Mouse (Mus musculus) kidney, embryonic 14.5 days (tissue): ENCODE results near the gene Nkiras2. TPM values are rescaled to one million over a fixed set of nuclear protein-coding genes. Genes with fewer than 3 reads are reported as not detected.

Experiments used
- ATAC-seq: fragments of 200-750 bp; cut with Nextera tagmentation; 2 replicates; pipeline ENCODE4 v1.8.0; 2017; ENCODE audit warnings: moderate number of reproducible peaks, mild to moderate bottlenecking, moderate TSS enrichment, moderate library complexity; ENCODE audit not compliant: low FRiP score, low TSS enrichment
- H3K27ac ChIP-seq: fragments of 300-500 bp; sonication (generic); 2 replicates; pipeline ENCODE4 v1.5.1; 2014; ENCODE audit warnings: low read depth, mild to moderate bottlenecking, low read length, moderate library complexity, mixed read lengths
- H3K27me3 ChIP-seq: fragments of 300-500 bp; sonication (generic); 2 replicates; pipeline ENCODE4 v1.6.1; 2014; ENCODE audit warnings: mild to moderate bottlenecking, low read length; ENCODE audit not compliant: control insufficient read depth, insufficient read depth
- H3K36me3 ChIP-seq: fragments of 300-500 bp; sonication (generic); 2 replicates; pipeline ENCODE4 v1.6.1; 2014; ENCODE audit warnings: low read length, mixed read lengths; ENCODE audit not compliant: control insufficient read depth, insufficient read depth
- H3K4me1 ChIP-seq: fragments of 300-500 bp; sonication (generic); 2 replicates; pipeline ENCODE4 v1.6.1; 2014; ENCODE audit warnings: low read length, mixed read lengths; ENCODE audit not compliant: control insufficient read depth, insufficient read depth
- H3K4me2 ChIP-seq: fragments of 300-500 bp; sonication (generic); replicated peaks from 2 replicates; pipeline ENCODE4 v1.6.1; 2014; ENCODE audit warnings: low read depth, mild to moderate bottlenecking, low read length
- H3K4me3 ChIP-seq: fragments of 300-500 bp; sonication (generic); 2 replicates; pipeline ENCODE4 v1.5.1; 2014; ENCODE audit warnings: mild to moderate bottlenecking, low read length
- H3K9ac ChIP-seq: fragments of 300-500 bp; sonication (generic); 2 replicates; pipeline ENCODE4 v1.6.1; 2014; ENCODE audit warnings: low read depth, mild to moderate bottlenecking, low read length, moderate library complexity
- H3K9me3 ChIP-seq: fragments of 300-500 bp; sonication (generic); 2 replicates; pipeline ENCODE4 v1.6.1; 2016; ENCODE audit warnings: low read length; ENCODE audit not compliant: control insufficient read depth
- WGBS: fragments of 180-500 bp; shearing (Covaris S2); extraction: QIAGEN DNeasy Blood & Tissue Kit; methylation state at CpG from one replicate; pipeline ENCODE4 v1.1.7; 2014; 5-methylcytosine and 5-hydroxymethylcytosine counted together
- polyA plus RNA-seq: library from polyadenylated mRNA; unstranded; fragments of >200 nt; fragmentation: Nextera tagmentation; extraction: Ambion mirVana; gene quantifications from 2 replicates; pipeline ENCODE4 v1.2.1, GENCODE M21; 2014

Nkiras2 gene
- polyA plus RNA-seq, 1 experiment from 2014 or later: 67.6 TPM

DNA sequence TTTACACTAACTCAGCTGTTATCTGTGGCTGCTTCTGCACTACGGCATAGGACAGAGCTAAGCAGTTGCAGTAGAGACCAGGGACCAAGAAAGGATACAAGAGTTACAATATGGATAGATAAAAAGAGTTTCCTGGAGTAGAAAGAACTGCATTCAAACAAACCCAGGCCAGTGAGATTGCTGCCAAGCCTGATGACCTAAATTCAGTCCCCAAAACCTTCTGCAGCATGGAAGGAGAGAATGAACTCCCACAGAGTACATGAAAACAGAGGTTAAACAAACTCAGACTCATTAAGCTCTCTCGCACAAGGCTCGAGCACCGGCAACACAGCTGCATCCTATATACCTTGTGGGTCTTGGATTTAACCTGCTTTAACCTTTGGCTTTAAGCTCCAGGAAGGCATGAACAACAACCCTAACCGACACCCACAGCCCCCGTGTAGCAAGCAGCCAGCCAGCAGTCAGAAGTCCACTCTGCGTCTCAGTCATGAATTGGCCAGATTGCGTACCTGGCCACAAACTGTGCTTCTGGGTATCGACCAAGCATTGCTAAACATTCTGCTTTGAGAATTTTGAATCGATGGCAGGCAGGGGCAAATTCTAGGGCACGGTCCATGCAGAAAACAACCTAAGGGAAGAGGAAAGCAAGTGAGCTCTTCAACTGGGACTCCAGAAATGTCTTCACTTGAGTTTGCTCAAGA is 26.5 kb upstream of the Nkiras2 start:
- Histone ChIP-seq H3K9ac (no peak overlapping the region), H3K4me1 (no peaks in the 10 kb centered on the region), H3K4me3 (no peak overlapping the region), H3K36me3 (peaks cover 91% of the 10 kb centered on the region), H3K27ac (no peak overlapping the region), H3K9me3 (no peaks in the 10 kb centered on the region), H3K27me3 (no peaks in the 10 kb centered on the region), H3K4me2 (no peak overlapping the region)
- no peak for ATAC-seq
- WGBS: 88% methylated on average over 11 of the region's 11 CpGs

DNA sequence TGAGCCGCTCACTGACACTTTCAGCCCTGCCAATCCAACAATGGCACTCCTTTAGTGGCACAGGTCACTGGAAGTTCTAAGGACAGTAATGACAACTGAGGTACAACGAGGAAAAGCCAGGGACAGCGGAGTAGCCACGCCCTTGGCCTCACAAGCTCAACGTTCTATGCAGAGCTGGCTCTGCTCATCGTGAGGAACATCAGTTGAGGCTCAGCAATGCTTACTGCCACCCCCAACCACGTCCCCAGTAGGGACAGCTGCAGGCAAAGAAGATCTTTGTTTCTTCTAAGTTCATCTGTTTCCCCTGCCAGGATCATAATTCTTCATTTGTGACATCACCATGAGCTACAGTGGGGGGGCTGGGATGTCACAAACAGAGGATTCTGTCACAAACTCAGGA is 24.4 kb upstream of the Nkiras2 start:
- no peak for ATAC-seq
- WGBS: 90% methylated on average over 7 of the region's 7 CpGs
- H3K9me3 ChIP-seq: no peaks in the 10 kb centered on the region

DNA sequence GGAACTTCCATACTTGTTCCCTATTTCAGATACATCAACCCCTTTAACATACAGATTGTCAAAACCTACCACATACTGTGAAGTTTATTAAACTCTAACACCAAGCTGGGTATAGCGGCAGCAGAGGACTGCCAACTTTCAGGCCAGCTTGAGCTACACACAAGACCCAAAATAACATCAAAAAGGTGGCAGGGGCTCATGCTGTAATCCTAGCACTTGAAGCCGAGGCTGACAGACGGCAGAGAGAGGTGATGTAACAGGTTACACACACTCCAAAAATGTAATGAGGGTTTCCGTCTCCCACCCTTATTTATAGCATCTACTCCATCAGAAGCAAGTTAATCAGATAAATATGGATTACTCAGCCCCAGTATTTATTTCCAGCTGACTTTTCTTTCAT is 23.5 kb upstream of the Nkiras2 start:
- no peaks in the 10 kb centered on the region for H3K4me1 ChIP-seq
- H3K9ac ChIP-seq: no peak overlapping the region
- no peaks in the 10 kb centered on the region for H3K9me3 ChIP-seq
- peaks cover 93% of the 10 kb centered on the region for H3K36me3 ChIP-seq
- H3K27ac ChIP-seq: no peak overlapping the region
- H3K4me2 ChIP-seq: no peak overlapping the region
- H3K4me3 ChIP-seq: no peak overlapping the region
- no peak for ATAC-seq
- 81% methylated on average over 4 of the region's 4 CpGs for WGBS
- H3K27me3 ChIP-seq: no peaks in the 10 kb centered on the region

More for the DNA sequence above, 24.4 kb upstream of the Nkiras2 start:
- peaks cover 91% of the 10 kb centered on the region for H3K36me3 ChIP-seq
- H3K27me3 ChIP-seq: no peaks in the 10 kb centered on the region
- H3K27ac ChIP-seq: no peak overlapping the region
- no peak overlapping the region for H3K9ac ChIP-seq
- H3K4me3 ChIP-seq: no peak overlapping the region
- no peaks in the 10 kb centered on the region for H3K4me1 ChIP-seq
- no peak overlapping the region for H3K4me2 ChIP-seq

DNA sequence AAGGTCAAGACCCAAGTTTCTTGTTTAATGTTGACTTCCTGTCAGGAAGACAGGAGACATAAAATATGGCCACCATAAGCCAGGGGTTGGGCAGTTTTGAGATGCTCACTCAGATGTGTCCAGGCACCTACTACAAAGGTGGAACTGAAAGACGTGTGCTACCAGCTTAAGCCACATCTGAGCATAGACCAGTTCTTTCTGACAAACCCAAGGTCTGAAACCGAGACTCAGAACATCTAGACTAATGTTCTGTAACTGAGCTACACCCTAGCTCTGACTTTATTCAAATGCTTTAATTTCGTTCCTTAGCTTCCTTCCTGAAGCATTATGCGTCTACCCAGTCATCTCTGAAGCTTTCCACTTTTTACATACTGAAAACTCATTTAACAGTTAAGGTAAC is 21.0 kb upstream of the Nkiras2 start:
- WGBS: 52% methylated on average over 4 of the region's 4 CpGs
- H3K9ac ChIP-seq: no peak overlapping the region
- H3K4me3 ChIP-seq: no peak overlapping the region
- H3K4me1 ChIP-seq: no peaks in the 10 kb centered on the region
- H3K27me3 ChIP-seq: no peaks in the 10 kb centered on the region
- peaks cover 85% of the 10 kb centered on the region for H3K36me3 ChIP-seq
- no peaks in the 10 kb centered on the region for H3K9me3 ChIP-seq
- no peak for ATAC-seq
- no peak overlapping the region for H3K27ac ChIP-seq
- H3K4me2 ChIP-seq: no peak overlapping the region

DNA sequence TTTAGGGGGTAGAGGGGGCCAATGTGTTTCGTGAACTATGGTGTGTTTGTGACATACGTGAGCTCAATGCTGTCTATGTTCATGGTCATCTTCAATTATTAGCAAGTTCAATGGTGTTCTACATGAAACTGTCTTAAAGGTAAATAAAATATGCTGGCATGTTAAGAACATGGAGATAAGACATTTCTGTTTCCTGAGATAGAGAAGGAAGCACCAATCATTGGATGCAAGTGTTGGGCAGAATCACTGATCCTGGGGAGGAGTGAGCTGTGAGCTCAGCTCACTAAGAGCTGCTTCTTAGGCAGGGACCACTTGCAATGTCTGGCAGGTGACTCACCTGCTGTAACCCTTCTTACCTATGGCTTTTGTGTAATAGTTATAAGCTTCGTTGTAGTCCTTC is 17.7 kb upstream of the Nkiras2 start:
- Histone ChIP-seq H3K9ac (no peak overlapping the region), H3K4me3 (no peak overlapping the region), H3K27ac (no peak overlapping the region), H3K36me3 (peaks cover 58% of the 10 kb centered on the region), H3K4me2 (no peak overlapping the region), H3K4me1 (no peaks in the 10 kb centered on the region), H3K9me3 (no peaks in the 10 kb centered on the region), H3K27me3 (no peaks in the 10 kb centered on the region)
- no peak for ATAC-seq
- over 99% methylated on average over 3 of the region's 3 CpGs for WGBS

DNA sequence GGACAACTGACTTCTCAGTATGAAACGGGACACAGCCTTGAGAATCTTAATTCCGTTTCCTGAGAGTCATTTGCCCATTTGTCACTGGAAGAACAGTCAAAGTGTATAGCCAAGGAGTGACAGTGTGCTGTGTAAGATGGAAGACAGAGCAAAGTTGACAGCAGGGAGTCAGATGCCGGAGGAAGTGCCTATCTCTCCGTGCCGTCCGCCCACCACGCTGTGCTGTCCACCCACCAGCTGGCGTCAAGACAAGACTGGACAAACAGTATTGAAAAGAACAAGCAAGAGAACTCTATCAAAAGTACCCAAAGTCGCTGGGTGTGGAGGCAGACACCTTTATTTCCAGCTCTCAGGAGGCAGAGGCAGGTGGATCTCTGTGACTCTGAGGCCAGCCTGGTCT is 15.9 kb upstream of the Nkiras2 start:
- no peak overlapping the region for H3K4me2 ChIP-seq
- peaks cover 42% of the 10 kb centered on the region for H3K36me3 ChIP-seq
- H3K9me3 ChIP-seq: no peaks in the 10 kb centered on the region
- no peak overlapping the region for H3K27ac ChIP-seq
- no peaks in the 10 kb centered on the region for H3K4me1 ChIP-seq
- H3K4me3 ChIP-seq: no peak overlapping the region
- no peaks in the 10 kb centered on the region for H3K27me3 ChIP-seq
- 91% methylated on average over 9 of the region's 9 CpGs for WGBS
- ATAC-seq: no peak
- no peak overlapping the region for H3K9ac ChIP-seq

DNA sequence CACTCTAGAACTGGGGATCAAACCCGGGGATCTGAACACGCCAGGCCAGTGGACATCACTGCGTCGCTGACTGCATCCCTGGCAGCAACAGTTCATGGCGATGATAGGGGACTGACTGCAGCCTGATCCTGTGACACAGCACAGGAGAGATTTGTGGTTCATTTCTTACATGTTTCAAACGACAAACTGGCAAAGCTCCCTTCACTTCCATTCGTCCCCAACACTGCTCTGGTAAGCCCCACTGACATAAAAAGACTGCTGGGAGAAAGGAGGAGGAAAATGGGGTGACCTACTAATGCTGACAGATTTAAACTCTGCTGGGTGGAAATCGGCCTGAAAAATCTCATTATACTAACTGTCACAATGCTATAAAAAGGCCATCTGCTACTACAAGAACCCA is 15.2 kb upstream of the Nkiras2 start:
- Histone ChIP-seq H3K27ac (peak overlapping the region; percentile 32; the same call in 1 of the 2 replicates), H3K9ac (no peak overlapping the region), H3K4me3 (no peak overlapping the region), H3K9me3 (no peaks in the 10 kb centered on the region), H3K4me1 (no peaks in the 10 kb centered on the region), H3K4me2 (no peak overlapping the region), H3K27me3 (no peaks in the 10 kb centered on the region), H3K36me3 (peaks cover 39% of the 10 kb centered on the region)
- ATAC-seq: no peak
- 70% methylated on average over 8 of the region's 8 CpGs for WGBS

DNA sequence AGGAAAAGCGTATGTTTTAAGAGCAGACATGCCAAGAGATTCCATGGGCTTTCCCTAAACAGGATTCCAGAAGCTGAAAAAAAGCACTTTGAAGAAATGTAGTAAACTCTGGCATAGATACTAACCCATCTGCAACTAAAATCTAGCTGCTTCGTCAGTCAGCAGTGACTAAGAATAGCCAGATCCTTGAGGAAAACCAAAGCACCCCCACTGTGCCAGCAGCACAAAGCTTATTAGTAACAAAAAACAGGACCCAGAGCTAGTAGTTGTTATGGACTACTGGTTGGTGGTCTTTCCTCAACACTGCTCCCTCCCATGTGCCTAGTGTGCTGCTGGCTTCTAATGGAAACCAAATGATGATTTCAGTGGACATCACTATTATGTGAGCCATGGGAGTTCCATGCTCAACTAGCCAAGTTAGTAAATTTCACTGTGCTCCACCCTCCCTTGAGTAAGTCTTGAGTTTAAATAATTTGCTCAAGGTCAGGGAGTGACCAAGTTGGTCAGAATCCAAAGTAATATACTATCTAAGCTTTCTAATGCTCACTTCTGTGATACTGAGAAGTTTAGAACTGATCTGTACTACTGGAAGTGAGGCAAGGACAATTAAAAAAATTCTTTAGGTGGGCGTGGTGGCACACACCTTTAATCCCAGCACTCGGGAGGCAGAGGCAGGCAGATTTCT is 14.6 kb upstream of the Nkiras2 start:
- no peak overlapping the region for H3K4me2 ChIP-seq
- no peak overlapping the region for H3K27ac ChIP-seq
- ATAC-seq: peak; percentile 24; the same call in 1 of the 2 replicates
- 79% methylated on average over 4 of the region's 4 CpGs for WGBS
- no peak overlapping the region for H3K4me3 ChIP-seq
- peaks cover 32% of the 10 kb centered on the region for H3K36me3 ChIP-seq
- no peaks in the 10 kb centered on the region for H3K27me3 ChIP-seq
- no peak overlapping the region for H3K9ac ChIP-seq
- H3K9me3 ChIP-seq: no peaks in the 10 kb centered on the region
- no peaks in the 10 kb centered on the region for H3K4me1 ChIP-seq

DNA sequence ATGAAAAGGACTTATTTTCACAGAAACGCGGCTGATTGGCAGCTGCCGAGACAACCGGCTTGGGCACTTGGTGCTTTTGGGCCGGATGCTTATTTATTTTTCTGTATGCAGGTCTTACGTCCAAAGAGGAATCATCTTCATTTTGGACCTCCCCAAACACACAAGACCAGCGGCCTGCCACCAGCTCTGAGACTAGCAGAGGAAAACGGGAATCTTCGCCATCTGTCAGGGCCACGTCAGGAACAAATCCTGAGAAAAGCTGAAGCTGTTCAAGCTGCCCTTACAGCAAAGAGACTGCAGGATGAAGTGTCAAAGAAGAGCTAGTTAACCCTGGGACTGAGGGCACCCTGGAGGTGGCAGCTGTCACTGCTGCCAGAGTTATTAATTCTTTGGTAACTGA is 13.6 kb upstream of the Nkiras2 start:
- no peaks in the 10 kb centered on the region for H3K27me3 ChIP-seq
- H3K9ac ChIP-seq: no peak overlapping the region
- H3K9me3 ChIP-seq: no peaks in the 10 kb centered on the region
- no peaks in the 10 kb centered on the region; the same call in 1 of the 2 replicates for H3K4me1 ChIP-seq
- peaks cover 22% of the 10 kb centered on the region for H3K36me3 ChIP-seq
- H3K4me2 ChIP-seq: no peak overlapping the region
- ATAC-seq: no peak
- no peak overlapping the region for H3K4me3 ChIP-seq
- H3K27ac ChIP-seq: no peak overlapping the region
- WGBS: 87% methylated on average over 10 of the region's 10 CpGs
